ENCODE assay signal across 17 mouse cellular contexts in the genomic region with DNA sequence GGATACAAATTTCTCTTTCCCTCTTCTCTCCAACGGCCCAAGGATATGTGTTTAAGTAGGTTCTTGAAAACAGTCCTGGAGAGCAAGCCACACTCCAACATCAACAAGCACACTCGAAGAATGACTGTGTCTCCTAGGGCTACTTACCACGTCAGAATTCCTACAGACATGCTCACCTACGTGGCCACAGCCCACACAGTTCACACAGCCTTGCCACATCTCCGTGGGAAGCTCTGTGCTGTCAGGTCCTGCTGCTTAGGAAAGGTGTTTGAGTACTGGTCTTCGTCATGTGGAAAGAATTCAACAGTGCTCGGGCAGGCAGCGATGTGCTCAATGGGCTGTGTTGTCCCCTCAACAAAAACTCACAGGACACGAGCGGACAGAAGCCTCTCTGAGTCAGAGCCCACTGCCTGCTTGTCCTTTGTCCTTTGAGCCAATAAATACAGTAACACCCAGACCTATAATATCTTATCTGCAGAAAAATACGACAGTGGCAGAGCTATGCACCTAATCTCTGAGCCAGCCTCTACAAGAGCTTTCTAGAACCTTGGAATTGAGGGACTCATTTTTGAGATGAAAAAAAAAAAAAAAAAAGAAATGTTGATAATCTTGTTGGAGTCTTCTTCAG. TPM values are rescaled to one million over a fixed set of nuclear protein-coding genes. Genes with fewer than 3 reads are reported as not detected.
DNase-seq lines count a peak whose midpoint lies in the region; ATAC-seq lines count a peak whose summit lies in the region.
"Had no signal": no experiment of that assay in that cellular context is flagged by ENCODE, and none has a peak within 500 bp of the region (broad histone marks: within the 10 kb centered on the region; RNA-seq: fewer than 3 reads in every experiment).

No protein-coding gene starts in this region.

- no peak overlapping the region for H3K27ac ChIP-seq in heart, embryonic 15.5 days
- H3K27ac ChIP-seq in intestine, embryonic 15.5 days, result no peak overlapping the region
- H3K27ac ChIP-seq: forebrain, embryonic 15.5 days; hindbrain, embryonic 14.5 days; midbrain, embryonic 15.5 days had no signal

- no peak overlapping the region for H3K4me3 ChIP-seq in heart, embryonic 15.5 days
- H3K4me3 ChIP-seq in intestine, embryonic 15.5 days (replicated peaks), result no peak overlapping the region
- H3K4me3 ChIP-seq: forebrain, embryonic 15.5 days; midbrain, embryonic 15.5 days had no signal

- 19% methylated on average over 11 of the region's 11 CpGs for WGBS in heart, embryonic 15.5 days
- WGBS in intestine, embryonic 15.5 days, result 55% methylated on average over 11 of the region's 11 CpGs

- no peak for ATAC-seq in heart, embryonic 15.5 days (replicated peaks; ENCODE audit: insufficient number of reproducible peaks, insufficient read depth, low FRiP score, low read depth)
- peak; percentile 62 for ATAC-seq in intestine, embryonic 15.5 days
- no peak for ATAC-seq in megakaryocyte progenitor cell, adult 5-6 weeks (replicated peaks; ENCODE audit: poor library complexity)
- ATAC-seq: CD4-positive, CD25-positive, alpha-beta regulatory T cell, adult 4 months; forebrain, embryonic 15.5 days; midbrain, embryonic 15.5 days had no signal

- 0 out of 2 replicates have a peak overlapping the region, but pooled peaks have one; percentile 14 for H3K4me2 ChIP-seq in heart, embryonic 15.5 days
- H3K4me2 ChIP-seq in intestine, embryonic 15.5 days (replicated peaks), result 0 out of 2 replicates have a peak overlapping the region, but pooled peaks have one; percentile 17
- H3K4me2 ChIP-seq: forebrain, embryonic 15.5 days; hindbrain, embryonic 14.5 days; midbrain, embryonic 15.5 days had no signal

- H3K27me3 ChIP-seq in heart, embryonic 15.5 days, result no peaks in the 10 kb centered on the region
- no peaks in the 10 kb centered on the region for H3K27me3 ChIP-seq in intestine, embryonic 15.5 days (replicated peaks)
- H3K27me3 ChIP-seq: forebrain, embryonic 15.5 days; midbrain, embryonic 15.5 days had no signal

- DNase-seq in heart, adult 18-20 months, result no peak
- DNase-seq in Muller cell, postnatal 12 days (ENCODE audit: inconsistent ontology term), result peak; percentile 81
- DNase-seq in lung, postnatal 25 days (ENCODE audit: low spot score), result peak; percentile 76
- DNase-seq in cerebellum, postnatal 4 days (ENCODE audit: low spot score in 2 of 2), result no peak
- DNase-seq: adrenal gland, adult 2 months; cerebellum, postnatal 36 days; gastrocnemius, postnatal 25 days; kidney, adult 9 months; right cerebral cortex, adult 18-20 months; thymus, adult 2 months had no signal

- peaks cover 13% of the 10 kb centered on the region for H3K4me1 ChIP-seq in heart, embryonic 15.5 days (replicated peaks)
- peaks cover 3% of the 10 kb centered on the region; the same call in 1 of the 2 replicates for H3K4me1 ChIP-seq in intestine, embryonic 15.5 days (replicated peaks)
- H3K4me1 ChIP-seq: forebrain, embryonic 15.5 days; midbrain, embryonic 15.5 days had no signal

- H3K9ac ChIP-seq in heart, embryonic 15.5 days, result no peak overlapping the region
- no peak overlapping the region for H3K9ac ChIP-seq in intestine, embryonic 15.5 days
- H3K9ac ChIP-seq: forebrain, embryonic 15.5 days; hindbrain, embryonic 14.5 days; midbrain, embryonic 15.5 days had no signal

- no peaks in the 10 kb centered on the region for H3K36me3 ChIP-seq in heart, embryonic 15.5 days
- no peaks in the 10 kb centered on the region for H3K36me3 ChIP-seq in intestine, embryonic 15.5 days
- H3K36me3 ChIP-seq: forebrain, embryonic 15.5 days; midbrain, embryonic 15.5 days had no signal

- no peaks in the 10 kb centered on the region for H3K9me3 ChIP-seq in heart, embryonic 15.5 days (replicated peaks)
- no peaks in the 10 kb centered on the region for H3K9me3 ChIP-seq in intestine, embryonic 15.5 days
- H3K9me3 ChIP-seq: forebrain, embryonic 15.5 days; midbrain, embryonic 15.5 days had no signal

RNA-seq across cellular contexts. Expression of gene Dusp6, which starts 25.7 kb away (rescaled TPM):
- 34.9 and 40.4 TPM in 2 replicates for polyA plus RNA-seq in heart, embryonic 15.5 days (2015; fragmentation: Nextera tagmentation; extraction: Ambion mirVana)
- total RNA-seq in heart, adult 18-20 months (2021), result 10 to 100 TPM; 14.0 to 16.0 TPM
- 33.5 and 38.1 TPM in 2 replicates for polyA plus RNA-seq in intestine, embryonic 15.5 days (2015; fragmentation: Nextera tagmentation; extraction: Ambion mirVana)
- 23.6 and 24.7 TPM in 2 replicates for total RNA-seq in megakaryocyte progenitor cell, adult 5-6 weeks (2015)
- total RNA-seq in megakaryocyte progenitor cell, adult 5-6 weeks (2017), result 19.7 and 19.9 TPM in 2 replicates

Comparison
In these comparisons a context has a peak if more than half of its experiments do, and no peak if none do; other contexts are left out.
1. DNase-seq: peak in Muller cell, postnatal 12 days (single experiment) and lung, postnatal 25 days (single experiment); none in heart, adult 18-20 months (0 of 2) and cerebellum, postnatal 4 days (0 of 2).